Mouse (Mus musculus) myocyte (in vitro differentiated cells): ENCODE data around the gene Itpkb.

ENCODE experiments used
- CEBPB ChIP-seq: IDR thresholded peaks from 2 replicates; pipeline ENCODE4 v1.6.1; 2011; ENCODE audit warnings: mild to moderate bottlenecking, moderate library complexity; ENCODE audit not compliant: poor library complexity, insufficient read depth, severe bottlenecking
- E2F4 ChIP-seq: IDR thresholded peaks from one replicate; pipeline ENCODE4 v1.6.1; 2011; ENCODE audit warnings: mild to moderate bottlenecking, control low read depth, moderate library complexity; ENCODE audit not compliant: insufficient read depth
- MAX ChIP-seq: IDR thresholded peaks from one replicate; pipeline ENCODE4 v1.6.1; 2011; ENCODE audit warnings: low read depth, mild to moderate bottlenecking, control low read depth
- MYOD1 ChIP-seq, 3 experiments: IDR thresholded peaks; one replicate each; pipeline ENCODE4 v1.6.1; 2011; ENCODE audit warnings: control low read depth in 2 of 3, low read depth in 2 of 3, mild to moderate bottlenecking in 2 of 3, moderate library complexity in 1 of 3; ENCODE audit not compliant: insufficient read length in 2 of 3, control insufficient read depth in 1 of 3
- MYOG ChIP-seq, 3 experiments: IDR thresholded peaks; one replicate each; pipeline ENCODE4 v1.6.1; 2011; ENCODE audit warnings: control low read depth in 2 of 3, low read depth in 2 of 3, mild to moderate bottlenecking in 2 of 3; ENCODE audit not compliant: insufficient read length in 2 of 3, control insufficient read depth in 1 of 3, insufficient read depth in 1 of 3
- POLR2A ChIP-seq: IDR thresholded peaks from one replicate; pipeline ENCODE4 v1.6.1; 2011; ENCODE audit warnings: low read depth, mild to moderate bottlenecking, control low read depth, moderate library complexity; ENCODE audit not compliant: insufficient read length
- POLR2AphosphoS2 ChIP-seq: IDR thresholded peaks from one replicate; pipeline ENCODE4 v1.6.1; 2011; ENCODE audit warnings: low read depth, control low read depth; ENCODE audit not compliant: insufficient read length
- REST ChIP-seq: IDR thresholded peaks from one replicate; pipeline ENCODE4 v1.6.1; 2011; ENCODE audit warnings: mild to moderate bottlenecking, control low read depth, moderate library complexity; ENCODE audit not compliant: insufficient read depth, insufficient read length
- SRF ChIP-seq: IDR thresholded peaks from one replicate; pipeline ENCODE4 v1.6.1; 2011; ENCODE audit warnings: low read depth; ENCODE audit not compliant: control insufficient read depth, insufficient read length
- TCF12 ChIP-seq: IDR thresholded peaks from one replicate; pipeline ENCODE4 v1.6.1; 2011; ENCODE audit warnings: mild to moderate bottlenecking, control low read depth; ENCODE audit not compliant: poor library complexity, insufficient read depth, severe bottlenecking
- TCF3 ChIP-seq: IDR thresholded peaks from one replicate; pipeline ENCODE4 v1.6.1; 2011; ENCODE audit warnings: low read depth, control low read depth; ENCODE audit not compliant: insufficient read length
- USF1 ChIP-seq: IDR thresholded peaks from one replicate; pipeline ENCODE4 v1.6.1; 2011; ENCODE audit warnings: low read depth, mild to moderate bottlenecking, control low read depth, moderate library complexity

DNA sequence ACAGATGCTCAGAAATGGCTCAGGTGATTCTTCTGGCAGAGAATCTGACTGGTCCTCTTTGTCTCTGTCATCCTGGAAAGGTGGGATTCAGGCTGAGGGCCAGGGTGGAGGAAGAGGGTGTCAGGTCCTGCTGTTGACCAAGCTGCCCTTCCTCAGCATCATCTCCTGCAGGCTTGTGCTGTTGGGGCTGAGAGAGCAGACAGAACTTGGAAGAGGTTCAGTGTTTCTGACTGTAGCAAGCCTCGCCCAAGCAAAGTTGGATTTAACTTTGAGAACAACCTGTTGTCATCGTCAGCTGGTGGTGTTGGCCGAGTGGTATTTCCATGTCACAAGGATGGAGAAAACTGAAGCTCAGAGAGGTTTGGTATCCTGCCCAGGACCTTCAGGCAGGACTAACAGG lies 74.4 kb downstream of the Itpkb start:
- no peak for TF ChIP-seq POLR2A
- TF ChIP-seq USF1: no peak
- no peak for TF ChIP-seq MAX
- no peak for TF ChIP-seq MYOD1 (IDR thresholded peaks at IDR 0.05; ENCODE audit: control insufficient read depth in 1 of 3, insufficient read length in 2 of 3, low read depth in 2 of 3)
- TF ChIP-seq POLR2AphosphoS2: no peak
- no peak for TF ChIP-seq TCF12
- TF ChIP-seq SRF: no peak
- TF ChIP-seq TCF3: no peak
- no peak for TF ChIP-seq CEBPB
- no peak for TF ChIP-seq MYOG (IDR thresholded peaks at IDR 0.05; ENCODE audit: control insufficient read depth in 1 of 3, insufficient read depth in 1 of 3, insufficient read length in 2 of 3, low read depth in 2 of 3)
- TF ChIP-seq E2F4: no peak
- no peak for TF ChIP-seq REST
